Mouse (Mus musculus) neural tube, embryonic 11.5 days (tissue): ENCODE measurements around the gene Naxe. TPM values are rescaled to one million over a fixed set of nuclear protein-coding genes. Genes with fewer than 3 reads are reported as not detected.

ENCODE experiments used
- ATAC-seq: fragments of 200-750 bp; cut with Nextera tagmentation; 2 replicates; pipeline ENCODE4 v1.8.0; 2017; ENCODE audit warnings: moderate number of reproducible peaks, mild to moderate bottlenecking, moderate TSS enrichment, moderate library complexity; ENCODE audit not compliant: insufficient read depth, low FRiP score, low TSS enrichment
- DNase-seq: peaks from one replicate; pipeline ENCODE4 v3.0.0-alpha.2; 2015; ENCODE audit warnings: low spot score
- H3K27ac ChIP-seq: fragments of 300-500 bp; sonication (generic); 2 replicates; pipeline ENCODE4 v1.5.1; 2014; ENCODE audit warnings: low read depth, mild to moderate bottlenecking, low read length
- H3K27me3 ChIP-seq: fragments of 300-500 bp; sonication (generic); 2 replicates; pipeline ENCODE4 v1.6.1; 2014; ENCODE audit warnings: mild to moderate bottlenecking, low read length, mixed read lengths; ENCODE audit not compliant: control insufficient read depth, insufficient read depth
- H3K36me3 ChIP-seq: fragments of 300-500 bp; sonication (generic); 2 replicates; pipeline ENCODE4 v1.6.1; 2014; ENCODE audit warnings: mild to moderate bottlenecking, low read length, moderate library complexity, mixed read lengths; ENCODE audit not compliant: control insufficient read depth, insufficient read depth
- H3K4me1 ChIP-seq: fragments of 300-500 bp; sonication (generic); 2 replicates; pipeline ENCODE4 v1.6.1; 2014; ENCODE audit warnings: low read length, mixed read lengths; ENCODE audit not compliant: control insufficient read depth, insufficient read depth
- H3K4me2 ChIP-seq: fragments of 300-500 bp; sonication (generic); 2 replicates; pipeline ENCODE4 v1.6.1; 2014; ENCODE audit warnings: low read depth, mild to moderate bottlenecking, moderate library complexity
- H3K4me3 ChIP-seq: fragments of 300-500 bp; sonication (generic); 2 replicates; pipeline ENCODE4 v1.5.1; 2014; ENCODE audit warnings: low read depth, low read length
- H3K9ac ChIP-seq: fragments of 300-500 bp; sonication (generic); 2 replicates; pipeline ENCODE4 v1.6.1; 2014; ENCODE audit warnings: mild to moderate bottlenecking, low read length
- H3K9me3 ChIP-seq: fragments of 300-500 bp; sonication (generic); 2 replicates; pipeline ENCODE4 v1.6.1; 2016; ENCODE audit warnings: low read length; ENCODE audit not compliant: control insufficient read depth
- WGBS: fragments of 180-500 bp; shearing (Covaris S2); extraction: QIAGEN DNeasy Blood & Tissue Kit; methylation state at CpG from one replicate; pipeline ENCODE4 v1.1.7; 2014; 5-methylcytosine and 5-hydroxymethylcytosine counted together
- polyA plus RNA-seq: library from polyadenylated mRNA; unstranded; fragments of >200 nt; fragmentation: Nextera tagmentation; extraction: Ambion mirVana; gene quantifications from 2 replicates; pipeline ENCODE4 v1.2.1, GENCODE M21; 2014

Gene Naxe
- polyA plus RNA-seq, 1 experiment from 2014 or later: 127 TPM

DNA sequence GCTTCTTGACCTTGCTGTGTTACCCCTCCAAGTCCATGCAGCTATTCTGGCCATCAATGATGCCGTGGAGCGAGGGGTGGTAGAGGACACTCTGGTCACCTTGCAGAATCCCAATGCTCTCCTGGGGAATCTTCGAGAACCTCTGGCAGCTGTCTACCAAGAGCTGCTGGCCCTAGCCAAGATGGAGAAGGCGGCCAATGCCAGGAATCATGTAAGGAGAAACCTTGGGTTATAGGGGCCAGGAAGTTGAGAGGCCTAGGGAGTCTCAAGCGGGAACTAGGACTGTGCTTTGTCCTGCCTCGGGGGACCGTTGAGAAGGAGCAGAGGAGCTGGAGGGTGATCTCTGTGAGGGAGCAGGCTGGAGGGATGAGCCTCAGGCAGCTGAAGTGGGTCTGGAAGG, 31.8 kb upstream of the Naxe start:
- no peak overlapping the region for H3K27ac ChIP-seq
- no peaks in the 10 kb centered on the region for H3K27me3 ChIP-seq
- no peak for DNase-seq
- ATAC-seq: no peak
- peaks cover 9% of the 10 kb centered on the region for H3K36me3 ChIP-seq
- H3K4me3 ChIP-seq: no peak overlapping the region
- H3K4me1 ChIP-seq: no peaks in the 10 kb centered on the region
- no peaks in the 10 kb centered on the region for H3K9me3 ChIP-seq
- no peak overlapping the region for H3K9ac ChIP-seq
- 89% methylated on average over 7 of the region's 7 CpGs for WGBS
- H3K4me2 ChIP-seq: no peak overlapping the region

DNA sequence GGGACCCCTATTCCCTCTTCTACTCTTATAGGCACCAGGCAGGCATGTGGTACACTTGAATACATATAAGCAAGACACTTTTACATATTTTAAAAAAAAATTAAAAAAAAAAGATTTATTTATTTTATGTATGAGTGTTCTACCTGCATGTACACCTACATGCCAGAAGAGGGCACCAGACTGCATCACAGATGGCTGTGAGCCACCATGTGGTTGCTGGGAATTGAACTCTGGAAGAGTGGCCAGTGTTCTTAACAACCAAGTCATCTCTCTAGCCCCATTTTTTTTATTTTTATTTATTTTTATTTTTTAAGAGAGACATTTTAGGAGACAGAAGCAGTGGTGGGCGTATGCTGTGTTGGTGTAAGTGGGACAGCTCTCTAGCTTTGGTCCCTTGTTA, 29.4 kb upstream of the Naxe start:
- peak; percentile 33 for DNase-seq
- Histone ChIP-seq H3K4me3 (no peak overlapping the region), H3K4me2 (no peak overlapping the region), H3K4me1 (no peaks in the 10 kb centered on the region), H3K27me3 (no peaks in the 10 kb centered on the region), H3K27ac (no peak overlapping the region), H3K9me3 (no peaks in the 10 kb centered on the region), H3K9ac (no peak overlapping the region), H3K36me3 (peaks cover 7% of the 10 kb centered on the region)
- no peak for ATAC-seq
- 86% methylated on average over 1 of the region's 1 CpGs for WGBS

DNA sequence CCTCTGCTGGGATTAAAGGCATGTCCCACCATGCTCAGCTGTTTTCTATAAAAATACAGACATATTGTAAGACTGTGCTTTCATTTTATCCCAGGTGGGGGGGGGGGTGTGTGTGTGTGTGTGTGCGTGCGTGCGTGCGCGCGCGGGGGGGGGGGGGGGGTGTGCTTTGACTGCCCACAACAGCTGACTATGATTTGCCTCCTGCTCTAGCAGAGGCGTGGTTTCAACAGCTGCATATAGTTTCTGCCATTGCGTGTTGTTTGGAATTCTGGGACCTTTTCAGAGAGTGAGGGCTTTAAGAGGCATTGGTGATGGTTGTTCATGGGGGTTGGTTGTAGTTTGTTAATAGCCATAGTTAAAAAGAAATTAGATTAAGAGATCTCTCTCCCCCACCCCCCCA, 27.2 kb upstream of the Naxe start:
- 97% methylated on average over 7 of the region's 9 CpGs for WGBS
- ATAC-seq (no peak), DNase-seq (no peak)
- Histone ChIP-seq H3K4me3 (no peak overlapping the region), H3K4me2 (no peak overlapping the region), H3K9me3 (no peaks in the 10 kb centered on the region), H3K4me1 (0 out of 2 replicates have a peak, but pooled peaks cover 3% of the 10 kb centered on the region), H3K36me3 (peaks cover 5% of the 10 kb centered on the region), H3K27ac (no peak overlapping the region), H3K9ac (no peak overlapping the region), H3K27me3 (no peaks in the 10 kb centered on the region)

DNA sequence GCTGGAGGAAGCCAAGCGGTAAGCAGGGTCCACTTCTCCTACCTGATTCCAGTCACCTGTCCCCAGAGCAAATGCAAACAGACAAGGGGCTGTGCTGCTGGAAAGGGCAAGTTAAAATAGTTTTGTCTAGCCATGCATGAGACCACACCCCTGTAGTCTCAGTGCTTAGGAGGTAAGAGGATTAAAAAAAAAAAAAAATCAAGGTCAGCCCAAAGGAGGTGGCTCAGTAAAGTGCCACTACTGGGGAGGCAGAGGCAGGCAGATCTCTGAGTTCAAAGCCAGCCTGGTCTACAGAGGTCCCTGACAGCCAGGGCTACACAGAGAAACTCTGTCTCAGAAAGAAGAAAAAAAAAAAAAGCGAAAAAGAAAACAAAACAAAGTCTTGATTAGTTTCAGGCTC, 25.7 kb upstream of the Naxe start:
- Histone ChIP-seq H3K9ac (no peak overlapping the region), H3K4me2 (no peak overlapping the region), H3K27me3 (no peaks in the 10 kb centered on the region), H3K4me1 (0 out of 2 replicates have a peak, but pooled peaks cover 3% of the 10 kb centered on the region), H3K36me3 (peaks cover 2% of the 10 kb centered on the region), H3K27ac (no peak overlapping the region), H3K4me3 (no peak overlapping the region), H3K9me3 (no peaks in the 10 kb centered on the region)
- ATAC-seq (no peak), DNase-seq (no peak)
- WGBS: 98% methylated on average over 2 of the region's 2 CpGs

DNA sequence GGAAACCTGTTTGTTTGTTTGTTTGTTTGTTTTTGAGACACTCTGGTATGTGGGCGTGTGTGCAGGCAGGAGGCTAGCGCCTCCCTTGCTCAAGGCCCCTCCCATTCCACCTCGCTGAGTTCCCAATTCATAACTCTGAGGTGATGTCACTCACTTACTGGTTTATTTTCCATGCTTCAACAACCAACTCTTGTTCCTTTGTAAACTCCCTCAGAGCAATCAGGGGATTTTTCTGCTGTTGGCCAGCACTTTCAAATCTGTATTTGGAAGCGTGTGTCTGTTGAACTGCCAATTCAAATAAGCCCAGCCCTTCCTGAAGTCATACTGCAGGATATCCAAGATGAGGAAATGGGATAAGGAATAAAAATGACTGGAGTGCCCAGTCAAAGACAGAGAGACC, 24.4 kb upstream of the Naxe start:
- H3K9ac ChIP-seq: peak overlapping the region; percentile 44
- WGBS: 35% methylated on average over 4 of the region's 4 CpGs
- H3K4me2 ChIP-seq: peak overlapping the region; percentile 62
- no peak for ATAC-seq
- 0 out of 2 replicates have a peak, but pooled peaks cover 3% of the 10 kb centered on the region for H3K4me1 ChIP-seq
- H3K27ac ChIP-seq: no peak overlapping the region
- no peak for DNase-seq
- H3K36me3 ChIP-seq: peaks cover 2% of the 10 kb centered on the region
- peak overlapping the region; percentile 50 for H3K4me3 ChIP-seq
- H3K27me3 ChIP-seq: no peaks in the 10 kb centered on the region
- no peaks in the 10 kb centered on the region for H3K9me3 ChIP-seq

DNA sequence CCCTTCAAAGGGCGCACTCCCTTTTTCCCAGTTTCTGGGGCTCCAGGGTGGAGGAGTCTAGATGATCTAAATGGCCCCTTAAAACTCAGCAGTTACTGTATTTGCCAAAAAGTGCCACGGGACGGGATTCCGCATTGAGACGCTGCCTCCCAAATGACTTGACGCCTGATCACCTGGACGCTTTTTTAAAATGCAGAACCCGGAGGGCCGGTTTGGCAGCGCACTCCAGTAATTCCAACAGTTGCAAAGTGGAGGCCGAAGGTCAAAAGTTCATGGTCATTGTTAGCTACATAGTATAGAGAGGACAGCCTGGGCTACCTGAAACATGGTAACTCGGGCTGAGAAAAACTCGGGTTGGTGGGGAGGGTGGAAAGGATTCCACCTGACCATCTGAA, 23.9 kb upstream of the Naxe start:
- peaks cover 2% of the 10 kb centered on the region for H3K36me3 ChIP-seq
- H3K9me3 ChIP-seq: no peaks in the 10 kb centered on the region
- peak overlapping the region; percentile 50 for H3K4me3 ChIP-seq
- 0 out of 2 replicates have a peak, but pooled peaks cover 3% of the 10 kb centered on the region for H3K4me1 ChIP-seq
- DNase-seq (peak; percentile 18), ATAC-seq (no peak)
- peak overlapping the region; percentile 62 for H3K4me2 ChIP-seq
- 4% methylated on average over 13 of the region's 13 CpGs for WGBS
- H3K9ac ChIP-seq: peak overlapping the region; percentile 44
- no peaks in the 10 kb centered on the region for H3K27me3 ChIP-seq
- H3K27ac ChIP-seq: no peak overlapping the region

DNA sequence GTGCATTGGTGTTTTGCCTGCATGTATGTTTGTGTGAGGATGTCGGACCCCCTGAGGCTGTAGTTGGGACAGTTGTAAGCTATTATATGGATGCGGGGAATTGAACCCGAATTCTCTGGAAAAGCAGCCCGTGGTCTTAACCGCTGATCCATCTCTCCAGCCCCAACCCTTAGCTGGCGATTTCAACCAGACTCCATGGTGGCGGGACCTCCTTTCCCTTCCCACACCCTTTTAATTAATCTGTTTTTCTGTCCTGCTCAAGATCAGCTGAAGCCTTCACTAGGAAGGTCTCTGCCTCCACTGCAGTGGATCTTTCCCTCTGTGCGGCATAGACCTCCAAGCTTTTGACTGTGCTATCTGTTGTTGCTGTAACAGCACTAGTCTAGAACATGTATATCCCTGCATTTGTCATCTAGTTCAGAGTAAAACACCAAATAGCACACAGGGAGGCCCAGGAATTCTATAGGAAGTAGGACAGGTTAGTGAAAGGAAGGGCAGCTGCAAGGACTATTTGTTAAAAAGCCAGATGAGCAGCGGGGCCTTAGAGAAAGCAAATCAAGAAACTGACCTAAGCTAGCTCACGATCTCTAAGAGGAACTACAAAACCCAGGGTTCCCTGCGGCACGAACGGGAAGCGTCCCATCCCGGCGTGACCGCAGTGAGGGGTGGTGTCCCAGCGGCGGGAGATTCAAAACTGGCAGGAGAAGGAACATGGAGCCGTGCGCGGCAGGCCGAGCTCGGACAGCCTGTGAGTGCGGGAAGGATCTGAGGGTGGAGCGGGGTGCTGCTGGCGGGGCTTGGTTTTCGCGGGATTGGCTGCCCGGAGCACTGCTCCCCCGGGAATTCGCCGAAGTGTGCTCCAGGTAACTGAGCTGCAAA, 23.3 kb upstream of the Naxe start, which contains the start of gene Iqgap3:
TSS of gene Iqgap3 (plus strand) at position 627 of the 879 bp plus-strand sequence.
- peak; percentile 76 for ATAC-seq
- 0 out of 2 replicates have a peak, but pooled peaks cover 3% of the 10 kb centered on the region for H3K4me1 ChIP-seq
- peak within 1 kb of the TSS; percentile 44 for H3K9ac ChIP-seq
- no peaks in the 10 kb centered on the region for H3K27me3 ChIP-seq
- peaks cover 2% of the 10 kb centered on the region; the same call in 1 of the 2 replicates for H3K36me3 ChIP-seq
- peak; percentile 89 for DNase-seq
- H3K4me3 ChIP-seq: peak within 1 kb of the TSS; percentile 50
- peak within 1 kb of the TSS; percentile 62 for H3K4me2 ChIP-seq
- H3K9me3 ChIP-seq: no peaks in the 10 kb centered on the region
- no peak within 1 kb of the TSS for H3K27ac ChIP-seq
- WGBS: 19% methylated on average over 33 of the region's 33 CpGs

DNA sequence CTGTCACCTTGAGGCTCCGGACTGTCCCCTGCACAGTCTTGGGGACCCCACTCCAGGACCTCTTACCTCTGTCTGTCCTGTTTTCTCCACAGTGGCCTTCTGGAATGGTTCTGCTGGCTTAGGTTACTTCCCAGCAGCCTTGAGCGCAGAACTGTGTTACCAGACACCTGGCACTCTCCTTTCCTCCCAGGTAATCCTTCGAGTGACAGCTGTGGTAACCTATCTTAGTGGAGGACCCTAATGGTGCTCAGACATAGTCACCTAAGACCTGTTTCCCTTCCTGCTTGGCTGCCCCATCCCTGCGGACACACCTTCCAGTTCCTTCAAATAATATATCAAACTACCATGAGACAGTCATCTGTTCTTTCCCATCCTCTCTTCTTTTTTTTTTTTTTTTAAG, 19.9 kb upstream of the Naxe start, which contains the start of gene Ttc24:
TSS of gene Ttc24 (minus strand) at position 101 of the 400 bp plus-strand sequence.
- H3K27ac ChIP-seq: no peak within 1 kb of the TSS

DNA sequence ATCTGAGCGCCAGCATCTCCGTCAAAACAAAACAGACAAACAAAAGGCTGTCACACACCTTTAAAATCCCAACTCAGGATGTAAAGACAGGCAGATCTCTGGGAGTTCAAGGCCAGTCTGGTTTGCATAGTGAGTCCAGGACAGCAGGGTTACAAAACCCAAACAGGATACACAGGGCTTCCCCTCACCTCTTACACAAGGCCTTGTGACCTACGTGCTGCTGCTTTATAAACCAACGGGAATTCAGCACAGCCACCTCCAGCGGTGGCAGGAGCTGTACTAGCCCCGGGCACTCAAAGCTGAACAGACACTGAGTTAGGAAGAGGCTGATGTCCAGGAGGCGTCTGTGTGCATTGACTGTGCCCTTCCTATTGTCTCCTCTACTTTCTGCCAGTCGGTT, 19.1 kb upstream of the Naxe start:
- ATAC-seq (no peak), DNase-seq (no peak)
- WGBS: 49% methylated on average over 8 of the region's 8 CpGs
- no peak overlapping the region for H3K9ac ChIP-seq
- H3K27me3 ChIP-seq: no peaks in the 10 kb centered on the region
- H3K4me3 ChIP-seq: no peak overlapping the region
- no peak overlapping the region for H3K27ac ChIP-seq
- 0 out of 2 replicates have a peak, but pooled peaks cover 1% of the 10 kb centered on the region for H3K4me1 ChIP-seq
- no peaks in the 10 kb centered on the region for H3K9me3 ChIP-seq
- no peaks in the 10 kb centered on the region for H3K36me3 ChIP-seq
- no peak overlapping the region for H3K4me2 ChIP-seq

More for the DNA sequence above, 19.9 kb upstream of the Naxe start, which contains the start of gene Ttc24:
- H3K4me1 ChIP-seq: 0 out of 2 replicates have a peak, but pooled peaks cover 3% of the 10 kb centered on the region
- no peak within 1 kb of the TSS for H3K4me2 ChIP-seq
- H3K27me3 ChIP-seq: no peaks in the 10 kb centered on the region
- no peak within 1 kb of the TSS for H3K4me3 ChIP-seq
- no peak within 1 kb of the TSS for H3K9ac ChIP-seq
- 86% methylated on average over 4 of the region's 4 CpGs for WGBS
- ATAC-seq (no peak), DNase-seq (no peak)
- no peaks in the 10 kb centered on the region for H3K9me3 ChIP-seq
- no peaks in the 10 kb centered on the region for H3K36me3 ChIP-seq
